Mouse (Mus musculus): Measurements from ENCODE around the gene Pacrg. TPM values are rescaled to one million over a fixed set of nuclear protein-coding genes. Genes with fewer than 3 reads are reported as not detected.

Gene Pacrg
- polyA plus RNA-seq, 1 experiment from 2014 or later = 3.1 TPM

DNA sequence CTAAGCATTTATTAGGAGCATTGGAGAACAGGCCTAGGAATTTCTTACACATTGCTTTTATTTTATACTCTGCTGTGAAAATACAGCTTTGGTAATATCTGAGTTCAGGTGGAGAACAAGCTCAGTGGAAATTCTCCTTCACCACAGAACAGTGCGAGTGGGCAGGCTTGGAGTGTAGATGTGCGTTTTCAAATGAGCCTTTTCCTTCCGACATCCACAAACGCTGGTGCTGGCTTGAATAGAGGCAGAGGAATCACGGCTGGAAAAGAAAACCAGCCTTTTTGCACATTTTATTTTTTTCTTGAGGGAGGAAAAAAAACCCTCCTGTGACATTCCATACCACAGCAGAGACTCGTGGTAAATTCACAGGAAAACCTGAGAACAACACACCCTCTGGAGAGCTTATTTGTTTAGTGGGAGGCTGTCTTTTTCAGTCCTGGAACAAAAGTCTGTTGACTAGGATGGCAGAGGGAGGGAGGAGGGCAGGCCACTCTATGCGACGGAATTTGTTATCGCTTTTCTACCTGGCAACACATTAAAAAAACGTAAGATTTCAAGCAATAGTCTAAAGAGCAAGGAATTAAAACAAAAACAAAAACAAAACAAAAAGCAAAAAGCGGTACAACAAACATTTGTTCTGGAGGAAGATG, 320.5 kb downstream of the Pacrg start:
- DNase-seq (ENCODE audit: low read depth, low spot score) (no peak), ATAC-seq (no peak)
- CTCF ChIA-PET = no interaction called here
- no peak for TF ChIP-seq CTCF (IDR thresholded peaks at IDR 0.05)
- in situ Hi-C loops (cut with MboI; ENCODE audit: low pct_unique_long_range_greater_than_20kb) = no loop called here
- POLR2A ChIA-PET = no interaction called here
- H3K27me3 ChIP-seq = no peaks in the 10 kb centered on the region

DNA sequence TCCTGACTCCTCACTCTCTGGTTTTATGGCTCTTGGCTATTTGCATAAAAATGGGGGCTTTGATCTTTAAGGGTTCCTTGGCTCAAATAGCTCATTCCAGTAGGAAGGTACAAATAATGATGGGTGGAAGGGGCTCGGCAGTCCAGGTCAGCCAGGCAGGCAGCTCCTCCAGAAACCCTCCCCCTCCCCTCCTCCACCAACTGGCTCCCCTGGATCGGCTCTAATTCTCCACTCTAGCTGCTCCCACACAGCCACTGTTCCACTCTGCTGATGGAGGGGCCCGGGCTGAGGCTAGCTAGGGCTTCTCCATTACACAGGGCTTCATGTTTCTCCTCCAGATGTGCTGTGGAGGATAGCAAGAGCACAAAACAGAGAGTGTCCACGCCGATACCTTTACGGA, 325.3 kb downstream of the Pacrg start:
- POLR2A ChIA-PET = interaction anchor here (0.7 kb wide), 1 partner anchor 235 kb away, joined by 4 read pairs; no protein-coding TSS in a partner anchor
- in situ Hi-C loops (cut with MboI; ENCODE audit: low pct_unique_long_range_greater_than_20kb) = no loop called here
- no peaks in the 10 kb centered on the region for H3K27me3 ChIP-seq
- CTCF ChIA-PET = no interaction called here
- TF ChIP-seq CTCF (IDR thresholded peaks at IDR 0.05) = no peak
- DNase-seq (ENCODE audit: low read depth, low spot score) (no peak), ATAC-seq (no peak)

DNA sequence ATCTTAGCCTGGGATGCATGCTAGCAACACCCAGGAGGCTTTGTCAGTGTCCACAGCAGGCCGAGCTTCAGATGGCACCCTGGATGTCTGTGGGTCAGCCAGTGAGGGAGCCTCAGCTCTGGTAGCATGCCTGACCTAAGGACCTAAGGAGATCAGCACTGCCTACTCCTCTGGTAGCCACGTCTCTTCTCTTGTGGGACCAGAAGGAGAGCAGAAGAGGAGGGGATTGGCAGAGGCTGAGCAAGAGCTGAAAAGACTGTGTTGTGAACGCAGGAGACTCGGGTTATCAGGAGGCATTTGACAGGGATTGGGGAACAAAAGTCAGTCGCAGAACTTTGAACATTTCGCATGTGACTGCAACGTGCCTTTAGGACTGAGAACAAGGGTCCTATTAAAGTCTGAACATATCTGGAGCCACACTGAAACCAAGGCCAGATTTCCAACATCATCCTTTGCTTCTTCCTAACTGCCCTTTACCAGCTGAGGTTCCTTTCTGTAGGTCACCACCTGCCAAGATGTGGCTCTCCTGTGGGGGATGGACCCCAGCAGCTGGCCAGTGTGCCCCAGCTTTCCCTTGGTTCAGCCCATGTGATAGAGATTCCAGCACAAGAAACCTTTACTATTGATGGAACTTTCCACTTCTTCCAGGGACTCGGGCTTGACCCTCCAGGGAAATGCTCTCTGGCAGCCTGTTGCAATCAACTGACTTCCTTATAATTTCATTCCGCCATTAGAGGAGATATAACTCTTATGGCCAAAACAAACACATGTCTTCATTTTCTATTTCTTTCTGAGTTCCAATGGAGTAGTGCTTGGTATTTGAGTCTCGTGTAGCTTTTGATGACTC, 329.0 kb downstream of the Pacrg start:
- in situ Hi-C loops (cut with MboI; ENCODE audit: low pct_unique_long_range_greater_than_20kb) = no loop called here
- ATAC-seq (no peak), DNase-seq (ENCODE audit: low read depth, low spot score) (no peak)
- ChIA-PET POLR2A (interaction anchor here (0.6 kb wide), 1 partner anchor 187 kb away, joined by 10 read pairs; no protein-coding TSS in a partner anchor), CTCF (no interaction called here)
- no peak for TF ChIP-seq CTCF (IDR thresholded peaks at IDR 0.05)
- no peaks in the 10 kb centered on the region for H3K27me3 ChIP-seq

DNA sequence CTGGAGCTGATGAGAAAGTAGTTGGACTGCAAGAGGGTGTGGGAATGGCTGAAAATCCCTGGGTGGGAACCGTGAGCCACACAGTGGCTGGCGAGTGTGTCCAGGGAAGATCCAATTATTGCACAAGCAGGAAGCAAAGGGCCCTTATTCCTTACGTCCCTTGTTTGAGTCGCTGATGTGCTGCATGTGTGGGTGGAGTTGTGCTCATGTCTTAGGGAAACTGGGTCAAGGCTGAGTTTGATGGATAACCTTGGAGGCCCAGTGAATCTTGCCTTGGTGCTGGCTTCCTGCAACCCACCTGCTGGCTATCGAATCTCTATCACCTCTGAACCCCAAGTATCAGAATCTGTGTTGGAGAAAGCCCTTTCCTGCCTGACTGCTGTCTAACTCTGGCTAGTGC, 329.6 kb downstream of the Pacrg start:
- ATAC-seq = no peak
- in situ Hi-C loops (cut with MboI; ENCODE audit: low pct_unique_long_range_greater_than_20kb) = no loop called here
- no peaks in the 10 kb centered on the region for H3K27me3 ChIP-seq
- POLR2A ChIA-PET = no interaction called here
- CTCF ChIA-PET = no interaction called here
- DNase-seq (ENCODE audit: low read depth, low spot score) = no peak
- no peak for TF ChIP-seq CTCF (IDR thresholded peaks at IDR 0.05)

DNA sequence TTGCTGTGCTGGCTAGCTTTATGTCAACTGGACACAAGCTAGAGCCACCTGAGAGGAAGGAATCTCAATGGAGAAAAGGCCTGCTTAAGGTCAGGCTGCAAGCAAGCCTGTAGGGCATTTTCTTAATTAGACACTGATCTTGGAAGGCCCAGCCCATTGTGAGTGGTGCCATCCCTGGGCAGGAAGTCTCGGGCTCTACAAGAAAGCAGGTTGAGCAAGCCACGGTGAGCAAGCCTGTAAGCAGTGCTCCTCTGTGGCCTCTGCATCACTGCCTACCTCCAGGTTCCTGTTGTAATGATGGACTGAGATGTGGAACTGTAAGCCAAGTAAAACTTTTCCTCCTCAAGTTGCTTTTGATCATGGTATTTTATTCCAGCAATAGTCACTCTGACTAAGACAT, 332.0 kb downstream of the Pacrg start:
- POLR2A ChIA-PET = no interaction called here
- in situ Hi-C loops (cut with MboI; ENCODE audit: low pct_unique_long_range_greater_than_20kb) = no loop called here
- CTCF ChIA-PET = no interaction called here
- no peaks in the 10 kb centered on the region for H3K27me3 ChIP-seq
- ATAC-seq (no peak), DNase-seq (ENCODE audit: low read depth, low spot score) (no peak)
- no peak for TF ChIP-seq CTCF (IDR thresholded peaks at IDR 0.05)

DNA sequence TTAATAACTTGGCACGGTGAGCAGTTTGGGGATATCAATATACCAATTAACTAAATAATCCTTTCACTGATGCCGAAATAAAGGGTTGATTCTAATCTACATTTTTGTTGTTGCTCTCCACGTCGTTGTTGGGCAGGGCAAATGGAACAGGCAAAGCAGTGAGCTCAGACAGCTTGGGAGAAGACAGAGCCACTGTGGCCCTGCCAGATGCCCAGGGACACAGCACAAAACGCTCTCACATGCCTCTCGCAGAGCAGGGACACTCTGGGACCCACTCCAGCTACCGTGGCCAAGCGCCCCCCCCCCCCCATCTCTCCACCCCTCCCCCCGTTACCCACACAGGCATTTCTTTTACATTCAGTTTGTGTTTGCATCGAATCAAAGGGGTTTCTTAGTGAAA, 332.6 kb downstream of the Pacrg start:
- no peak for ATAC-seq
- TF ChIP-seq CTCF (IDR thresholded peaks at IDR 0.05) = no peak
- in situ Hi-C loops (cut with MboI; ENCODE audit: low pct_unique_long_range_greater_than_20kb) = no loop called here
- ChIA-PET POLR2A (no interaction called here), CTCF (no interaction called here)
- no peaks in the 10 kb centered on the region for H3K27me3 ChIP-seq
- DNase-seq (ENCODE audit: low read depth, low spot score) = no peak

DNA sequence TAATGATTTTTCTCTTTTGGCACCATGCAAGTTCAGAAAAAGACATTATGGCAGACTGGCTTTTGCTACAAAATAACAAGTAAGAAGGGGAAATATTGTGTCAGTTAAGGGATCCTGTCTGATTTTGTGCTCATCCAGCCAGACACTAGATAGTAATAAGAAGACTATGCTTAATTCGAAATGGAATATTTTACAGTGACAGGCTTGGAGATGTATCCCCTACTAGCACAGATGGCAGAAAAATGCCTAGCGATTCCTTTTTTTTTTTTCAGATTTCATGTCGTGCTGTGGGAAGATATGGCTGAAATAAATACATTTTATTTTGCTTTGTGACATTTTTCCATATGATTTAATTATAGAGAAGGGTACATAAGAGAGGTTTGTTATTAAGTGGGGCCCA, 333.2 kb downstream of the Pacrg start:
- CTCF ChIA-PET = no interaction called here
- POLR2A ChIA-PET = no interaction called here
- TF ChIP-seq CTCF (IDR thresholded peaks at IDR 0.05) = no peak
- H3K27me3 ChIP-seq = no peaks in the 10 kb centered on the region
- DNase-seq (ENCODE audit: low read depth, low spot score) (no peak), ATAC-seq (no peak)
- in situ Hi-C loops (cut with MboI; ENCODE audit: low pct_unique_long_range_greater_than_20kb) = no loop called here

DNA sequence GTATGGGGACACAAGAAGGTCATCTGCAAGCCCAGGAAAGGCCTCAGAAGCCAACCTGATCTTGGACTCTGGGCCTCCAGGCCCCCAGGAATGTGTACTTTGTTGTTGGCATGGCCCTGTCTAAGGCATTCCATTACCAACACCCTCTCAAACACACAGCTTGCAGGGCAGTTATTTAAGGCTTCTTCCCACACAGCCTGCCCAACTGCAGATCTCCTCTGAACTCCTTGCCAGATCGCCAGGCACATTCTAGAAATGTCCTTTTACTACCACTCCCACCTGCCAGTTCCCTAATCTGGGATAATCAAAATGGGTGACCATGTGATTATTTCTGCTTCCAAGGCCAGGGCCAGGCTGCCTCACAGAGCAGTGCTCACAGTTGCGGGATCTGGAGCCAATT, 338.7 kb downstream of the Pacrg start:
- in situ Hi-C loops (cut with MboI; ENCODE audit: low pct_unique_long_range_greater_than_20kb) = no loop called here
- ATAC-seq (no peak), DNase-seq (ENCODE audit: low read depth, low spot score) (no peak)
- POLR2A ChIA-PET = interaction anchor here (0.6 kb wide), 1 partner anchor 974 kb away, joined by 3 read pairs; no protein-coding TSS in a partner anchor
- TF ChIP-seq CTCF (IDR thresholded peaks at IDR 0.05) = no peak
- H3K27me3 ChIP-seq = no peaks in the 10 kb centered on the region
- CTCF ChIA-PET = interaction anchor here (0.8 kb wide), 1 partner anchor 54 kb away, joined by 3 read pairs; no protein-coding TSS in a partner anchor

DNA sequence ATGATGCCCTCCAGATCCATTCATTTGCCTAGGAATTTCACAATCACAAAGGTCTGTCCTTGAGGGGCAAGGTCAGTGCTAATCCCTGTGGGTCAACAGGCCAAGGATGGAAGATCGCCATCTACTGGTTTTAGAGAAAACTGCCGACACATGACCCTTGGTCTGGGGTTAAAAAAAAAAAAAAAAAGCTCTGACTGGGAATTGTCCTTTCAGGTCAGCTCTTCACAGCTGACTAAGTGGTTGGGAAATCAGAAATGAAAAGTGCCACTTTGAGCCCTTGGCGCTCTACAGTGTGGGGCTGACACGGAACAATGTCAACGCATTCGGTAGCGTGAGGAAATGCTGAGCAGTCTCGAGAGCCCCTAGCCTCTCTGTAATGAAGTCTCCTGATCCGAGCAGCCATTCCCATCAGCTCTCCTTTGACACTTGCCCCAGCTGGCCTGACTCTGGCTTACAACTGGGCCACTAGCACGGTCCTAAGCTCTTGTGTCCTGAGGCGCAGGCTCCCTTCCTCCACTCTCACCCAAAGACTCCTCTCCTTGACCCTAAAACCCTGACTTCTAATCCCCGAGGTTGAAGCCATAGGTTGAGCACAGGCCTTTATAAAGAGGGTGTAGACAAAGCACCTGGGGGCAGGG, 339.2 kb downstream of the Pacrg start:
- TF ChIP-seq CTCF (IDR thresholded peaks at IDR 0.05) = peak; percentile 50
- ATAC-seq (no peak), DNase-seq (ENCODE audit: low read depth, low spot score) (no peak)
- in situ Hi-C loops (cut with MboI; ENCODE audit: low pct_unique_long_range_greater_than_20kb) = no loop called here
- ChIA-PET POLR2A (interaction anchor here (0.6 kb wide), 1 partner anchor 974 kb away, joined by 3 read pairs; no protein-coding TSS in a partner anchor), CTCF (interaction anchor here (0.8 kb wide), 1 partner anchor 54 kb away, joined by 3 read pairs; no protein-coding TSS in a partner anchor)
- no peaks in the 10 kb centered on the region for H3K27me3 ChIP-seq

DNA sequence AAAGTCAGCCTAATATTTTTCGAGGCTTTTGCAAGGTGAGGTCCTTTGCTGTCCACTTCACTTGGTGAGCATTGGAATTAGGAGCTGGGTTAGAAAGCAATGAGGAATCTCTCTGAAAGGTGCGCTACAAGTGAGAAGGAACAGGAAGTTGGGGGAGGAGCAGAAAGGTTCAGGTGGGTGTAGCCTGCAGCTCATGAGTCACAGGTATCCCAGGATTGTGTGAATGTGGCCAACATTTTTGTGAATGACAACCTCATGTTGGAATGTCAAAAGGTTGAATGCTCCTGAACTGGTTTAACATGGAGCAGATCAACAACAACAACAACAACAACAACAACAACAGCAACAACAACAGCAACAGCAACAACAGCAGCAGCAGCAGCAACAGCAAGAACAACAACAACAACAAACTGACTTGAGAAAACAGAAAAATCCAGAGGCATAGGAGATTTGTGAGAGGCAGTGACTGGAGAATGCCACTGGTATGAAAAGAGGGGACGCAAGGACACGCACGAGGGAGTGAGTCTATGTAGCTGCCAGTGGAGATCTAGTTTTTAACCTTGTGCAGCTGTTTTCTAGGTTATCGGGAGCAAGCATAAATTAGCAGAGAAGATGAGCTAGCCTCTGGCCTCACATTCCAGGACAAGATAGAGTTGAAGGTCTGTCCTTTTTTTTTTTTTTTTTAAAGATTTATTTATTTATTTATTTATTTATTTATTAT, 341.0 kb downstream of the Pacrg start:
- TF ChIP-seq CTCF (IDR thresholded peaks at IDR 0.05) = no peak
- no peak for ATAC-seq
- ChIA-PET POLR2A (no interaction called here), CTCF (interaction anchor here (0.6 kb wide), 1 partner anchor 33 kb away, joined by 3 read pairs; no protein-coding TSS in a partner anchor)
- in situ Hi-C loops (cut with MboI; ENCODE audit: low pct_unique_long_range_greater_than_20kb) = loop anchor here (10.0 kb wide), 1 partner anchor 1324 kb away; no protein-coding TSS in a partner anchor
- DNase-seq (ENCODE audit: low read depth, low spot score) = no peak
- no peaks in the 10 kb centered on the region for H3K27me3 ChIP-seq
